Mouse (Mus musculus) forebrain, embryonic 12.5 days (tissue): ENCODE data around the gene Gm12248. TPM values are rescaled to one million over a fixed set of nuclear protein-coding genes. Genes with fewer than 3 reads are reported as not detected.
A peak's percentile ranks its signal among the peaks of the same experiment; 100 is the strongest.

Experiments
- ATAC-seq: fragments of 200-750 bp; cut with Nextera tagmentation; 2 replicates; pipeline ENCODE4 v1.8.0; 2017; ENCODE audit warnings: moderate TSS enrichment; ENCODE audit not compliant: low FRiP score
- H3K27ac ChIP-seq: fragments of 300-500 bp; sonication (generic); 2 replicates; pipeline ENCODE4 v1.5.1; 2016; ENCODE audit warnings: mild to moderate bottlenecking
- H3K27me3 ChIP-seq: fragments of 300-500 bp; sonication (generic); 2 replicates; pipeline ENCODE4 v1.6.1; 2016; ENCODE audit warnings: mild to moderate bottlenecking
- H3K36me3 ChIP-seq: fragments of 300-500 bp; sonication (generic); replicated peaks from 2 replicates; pipeline ENCODE4 v1.6.1; 2016; ENCODE audit warnings: mild to moderate bottlenecking
- H3K4me1 ChIP-seq: fragments of 300-500 bp; sonication (generic); 2 replicates; pipeline ENCODE4 v1.6.1; 2016
- H3K4me2 ChIP-seq: fragments of 300-500 bp; sonication (generic); 2 replicates; pipeline ENCODE4 v1.6.1; 2016; ENCODE audit warnings: mild to moderate bottlenecking, moderate library complexity
- H3K4me3 ChIP-seq: fragments of 300-500 bp; sonication (generic); replicated peaks from 2 replicates; pipeline ENCODE4 v1.5.1; 2016; ENCODE audit warnings: mild to moderate bottlenecking
- H3K9ac ChIP-seq: fragments of 300-500 bp; sonication (generic); 2 replicates; pipeline ENCODE4 v1.6.1; 2016; ENCODE audit warnings: mild to moderate bottlenecking
- H3K9me3 ChIP-seq: fragments of 300-500 bp; sonication (generic); 2 replicates; pipeline ENCODE4 v1.6.1; 2016
- WGBS: fragments of 180-500 bp; shearing (Covaris S2); methylation state at CpG from one replicate; pipeline ENCODE4 v1.1.7; 2016; 5-methylcytosine and 5-hydroxymethylcytosine counted together
- polyA plus RNA-seq: library from polyadenylated mRNA; unstranded; fragments of >200 nt; fragmentation: Nextera tagmentation; extraction: Ambion mirVana; gene quantifications from 2 replicates; pipeline ENCODE4 v1.2.1, GENCODE M21; 2016

The Gm12248 gene
- polyA plus RNA-seq, 1 experiment from 2014 or later = not detected

DNA sequence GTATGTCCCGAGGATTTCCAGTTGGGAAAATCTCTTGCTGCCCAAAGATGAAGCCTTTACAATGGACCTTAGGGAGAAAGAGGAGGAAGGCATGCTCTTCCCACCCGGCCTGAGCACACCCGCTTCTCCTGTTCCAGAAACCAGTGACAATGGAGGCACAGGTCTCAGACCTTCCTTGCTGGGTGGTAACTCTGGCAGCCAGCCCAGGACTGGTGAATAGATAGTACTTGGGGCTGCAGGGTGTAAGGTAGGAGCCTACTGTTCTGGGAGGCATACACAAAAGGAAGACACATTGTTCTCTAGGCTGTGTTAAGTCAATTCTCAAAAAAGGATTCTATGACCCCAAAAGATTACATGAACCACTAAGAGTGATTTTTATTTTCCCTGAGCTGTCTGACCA is 27.7 kb upstream of the Gm12248 start:
- no peak for ATAC-seq
- Histone ChIP-seq H3K36me3 (peaks cover 97% of the 10 kb centered on the region), H3K9ac (no peak overlapping the region), H3K9me3 (no peaks in the 10 kb centered on the region), H3K4me3 (no peak overlapping the region), H3K27ac (no peak overlapping the region), H3K4me1 (no peaks in the 10 kb centered on the region), H3K4me2 (no peak overlapping the region), H3K27me3 (no peaks in the 10 kb centered on the region)
- 87% methylated on average over 3 of the region's 3 CpGs for WGBS

DNA sequence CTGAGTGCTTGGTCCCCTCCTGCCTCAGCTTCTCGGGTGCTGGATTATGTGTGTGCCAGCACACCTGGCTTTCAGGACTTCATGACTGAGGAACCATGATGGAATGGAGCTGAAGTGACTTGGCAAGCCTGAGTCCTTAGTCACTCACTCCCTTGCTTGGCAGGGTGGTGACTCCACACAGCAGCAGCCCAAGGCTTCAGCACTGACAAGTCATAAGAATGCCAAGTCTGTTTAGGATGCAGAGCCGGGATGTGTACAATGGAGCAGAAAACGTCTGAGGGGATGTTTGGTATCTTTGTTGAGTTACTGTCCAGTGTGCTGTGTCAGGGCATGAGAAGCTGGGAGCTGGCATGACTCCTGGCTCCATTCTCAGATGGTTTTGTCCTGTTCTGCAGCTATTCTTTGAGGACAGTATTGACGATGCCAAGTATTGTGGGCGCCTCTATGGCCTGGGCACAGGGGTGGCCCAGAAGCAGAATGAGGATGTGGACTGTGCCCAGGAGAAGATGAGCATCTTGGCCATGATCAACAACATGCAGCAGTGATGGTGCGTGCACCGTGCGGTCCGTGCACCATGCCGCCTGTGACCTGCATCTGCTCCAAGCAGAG is 24.2 kb upstream of the Gm12248 start:
- WGBS = 88% methylated on average over 10 of the region's 10 CpGs
- Histone ChIP-seq H3K9me3 (no peaks in the 10 kb centered on the region), H3K4me3 (no peak overlapping the region), H3K4me1 (no peaks in the 10 kb centered on the region), H3K36me3 (peaks cover 97% of the 10 kb centered on the region), H3K9ac (no peak overlapping the region), H3K4me2 (no peak overlapping the region), H3K27ac (no peak overlapping the region), H3K27me3 (no peaks in the 10 kb centered on the region)
- ATAC-seq = no peak

DNA sequence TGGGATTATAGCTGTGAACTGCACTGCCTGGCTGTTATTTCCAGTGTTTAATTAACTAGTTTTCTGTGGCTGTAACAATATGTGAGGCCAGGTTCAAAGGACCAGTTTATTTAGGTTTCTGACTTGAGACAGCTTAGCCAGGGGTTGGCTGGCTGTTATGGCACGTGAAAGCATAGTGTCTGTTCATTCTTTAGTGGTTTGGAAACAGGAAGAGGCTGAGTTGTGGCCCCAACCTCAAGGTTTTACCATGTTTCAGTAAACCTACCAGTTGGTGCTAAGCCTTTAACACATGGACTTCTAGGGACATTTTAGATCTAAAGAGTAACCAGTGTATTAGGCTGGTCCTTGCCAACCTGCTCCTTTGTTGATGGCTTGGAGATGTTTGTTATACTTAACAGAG is 23.6 kb upstream of the Gm12248 start:
- Histone ChIP-seq H3K9me3 (no peaks in the 10 kb centered on the region), H3K27me3 (no peaks in the 10 kb centered on the region), H3K4me1 (no peaks in the 10 kb centered on the region), H3K27ac (no peak overlapping the region), H3K9ac (no peak overlapping the region), H3K36me3 (peaks cover 97% of the 10 kb centered on the region), H3K4me2 (no peak overlapping the region), H3K4me3 (no peak overlapping the region)
- 82% methylated on average over 1 of the region's 1 CpGs for WGBS
- no peak for ATAC-seq

DNA sequence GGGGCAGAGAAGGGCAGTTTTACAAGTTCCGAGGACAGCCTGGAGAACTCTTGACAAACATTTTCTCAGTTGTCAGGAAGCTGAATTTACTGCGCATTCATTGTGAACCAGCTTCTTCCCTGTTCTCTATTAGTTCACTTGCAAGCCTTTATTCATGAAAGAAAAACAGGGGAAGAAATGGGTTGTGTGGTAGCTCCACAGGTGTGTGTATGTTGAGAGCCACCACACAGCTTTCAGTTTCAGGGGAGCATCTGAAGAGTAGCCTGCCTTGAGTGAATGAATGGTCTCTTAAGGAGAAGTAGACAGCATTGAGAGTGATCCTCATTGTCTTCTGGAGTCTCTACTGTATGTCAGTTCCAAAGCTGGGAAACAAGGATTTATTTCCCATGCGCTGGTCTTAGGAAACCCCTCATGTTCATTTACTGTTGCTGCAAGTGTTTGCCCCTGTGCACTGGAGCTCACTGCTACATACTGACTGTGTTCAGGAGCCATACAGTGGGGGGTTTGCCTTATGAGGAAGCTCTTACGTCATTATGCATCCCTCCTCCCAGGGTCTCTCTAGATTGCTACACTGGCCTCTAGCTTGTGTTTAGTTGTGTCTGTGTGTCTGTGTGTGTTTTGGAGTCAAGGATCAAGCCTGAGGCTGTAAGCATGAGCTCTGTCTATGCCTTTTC is 14.9 kb upstream of the Gm12248 start:
- 93% methylated on average over 4 of the region's 4 CpGs for WGBS
- no peak for ATAC-seq
- Histone ChIP-seq H3K4me3 (no peak overlapping the region), H3K9ac (no peak overlapping the region), H3K27me3 (no peaks in the 10 kb centered on the region), H3K9me3 (no peaks in the 10 kb centered on the region), H3K36me3 (peaks cover 34% of the 10 kb centered on the region), H3K4me2 (no peak overlapping the region), H3K4me1 (peaks cover 26% of the 10 kb centered on the region), H3K27ac (no peak overlapping the region)

DNA sequence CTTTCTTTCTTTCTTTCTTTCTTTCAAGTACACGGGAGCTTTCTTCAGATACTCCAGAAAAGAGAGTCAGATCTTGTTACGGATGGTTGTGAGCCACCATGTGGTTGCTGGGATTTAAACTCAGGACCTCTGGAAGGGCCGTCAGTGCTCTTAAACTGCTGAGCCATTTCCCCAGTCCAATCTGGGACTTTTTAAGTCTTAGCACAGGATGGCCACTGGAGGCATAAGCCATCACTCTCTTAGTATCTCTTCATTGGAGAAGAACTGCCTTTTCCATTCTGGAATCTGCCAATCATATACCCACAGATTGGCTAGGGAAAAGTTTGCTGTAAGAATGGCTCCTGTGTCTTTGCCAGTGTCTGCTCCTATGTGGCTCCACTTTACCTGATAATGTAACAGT is 14.1 kb upstream of the Gm12248 start:
- no peak overlapping the region for H3K4me3 ChIP-seq
- H3K36me3 ChIP-seq = peaks cover 26% of the 10 kb centered on the region
- no peak overlapping the region for H3K9ac ChIP-seq
- H3K4me1 ChIP-seq = peaks cover 27% of the 10 kb centered on the region
- H3K27me3 ChIP-seq = no peaks in the 10 kb centered on the region
- no peak overlapping the region for H3K27ac ChIP-seq
- H3K9me3 ChIP-seq = no peaks in the 10 kb centered on the region
- no peak overlapping the region for H3K4me2 ChIP-seq
- no peak for ATAC-seq
- 72% methylated on average over 3 of the region's 3 CpGs for WGBS

DNA sequence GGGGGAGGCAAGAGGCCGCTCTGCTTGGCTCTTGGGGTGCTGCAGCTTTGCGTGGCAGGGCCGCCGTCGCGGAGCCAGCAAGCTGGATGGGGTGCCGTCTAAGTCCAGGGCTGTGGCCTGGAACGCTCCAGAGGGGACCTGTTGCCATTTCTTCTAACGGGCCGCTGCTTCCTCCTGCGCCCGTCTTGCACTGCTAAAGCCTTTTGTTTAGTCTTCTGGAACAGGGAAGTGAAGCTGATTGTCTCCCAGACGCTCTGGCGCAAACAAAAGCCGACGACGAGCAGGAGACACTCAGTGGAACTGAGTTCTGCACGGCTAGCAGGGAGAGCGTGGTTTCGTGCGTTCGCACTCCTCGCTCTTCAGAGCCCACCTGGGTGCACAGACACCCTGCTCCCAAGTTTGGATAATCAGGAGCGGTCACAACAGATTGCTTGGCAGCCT is 11.4 kb upstream of the Gm12248 start:
- H3K9me3 ChIP-seq = no peaks in the 10 kb centered on the region
- peak overlapping the region; percentile 87 for H3K27ac ChIP-seq
- H3K27me3 ChIP-seq = no peaks in the 10 kb centered on the region
- peak overlapping the region; percentile 82 for H3K9ac ChIP-seq
- peaks cover 27% of the 10 kb centered on the region for H3K4me1 ChIP-seq
- H3K36me3 ChIP-seq = no peaks in the 10 kb centered on the region
- WGBS = under 1% methylated on average over 23 of the region's 24 CpGs
- H3K4me2 ChIP-seq = peak overlapping the region; percentile 80
- peak; percentile 28 for ATAC-seq
- H3K4me3 ChIP-seq = peak overlapping the region; percentile 94

DNA sequence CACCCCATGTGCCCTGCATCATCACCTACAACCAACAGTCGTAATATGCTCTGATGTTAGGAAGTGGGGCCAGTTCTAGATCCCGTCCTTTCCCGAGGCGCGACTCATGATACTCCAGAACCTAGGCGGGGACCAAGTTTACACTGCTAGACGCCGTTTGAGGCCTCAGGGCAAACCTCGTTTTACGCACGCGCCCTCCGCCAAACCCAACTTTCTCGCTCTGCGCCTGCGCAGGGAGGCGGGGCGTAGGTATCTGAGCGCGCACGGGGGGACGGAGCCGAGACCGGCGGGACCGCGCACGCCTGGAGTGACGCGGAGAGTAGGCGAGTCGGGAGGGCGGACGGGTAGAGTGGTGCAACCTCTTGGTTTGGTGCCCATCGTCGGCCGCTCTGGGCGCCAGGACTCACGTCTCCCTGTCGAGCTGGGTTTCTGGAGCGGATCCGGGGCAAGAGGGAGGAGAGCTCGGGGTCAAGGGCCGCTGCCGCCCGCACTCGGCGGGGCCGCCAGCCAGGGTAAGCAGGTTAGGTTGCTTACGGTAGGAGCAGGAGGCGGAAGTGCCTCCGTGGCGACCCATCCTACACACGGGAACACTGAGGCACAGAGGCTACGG is 10.9 kb upstream of the Gm12248 start, which contains the start of gene Cnot8:
Gene Cnot8 (plus strand): TSS at position 457 of the 610 bp plus-strand sequence.
- Histone ChIP-seq H3K4me2 (peak within 1 kb of the TSS; percentile 80), H3K9me3 (no peaks in the 10 kb centered on the region), H3K4me1 (peaks cover 27% of the 10 kb centered on the region), H3K9ac (peak within 1 kb of the TSS; percentile 82), H3K36me3 (no peaks in the 10 kb centered on the region), H3K4me3 (peak within 1 kb of the TSS; percentile 94), H3K27me3 (no peaks in the 10 kb centered on the region), H3K27ac (peak within 1 kb of the TSS; percentile 87)
- under 1% methylated on average over 55 of the region's 55 CpGs for WGBS
- ATAC-seq = peak; percentile 97

DNA sequence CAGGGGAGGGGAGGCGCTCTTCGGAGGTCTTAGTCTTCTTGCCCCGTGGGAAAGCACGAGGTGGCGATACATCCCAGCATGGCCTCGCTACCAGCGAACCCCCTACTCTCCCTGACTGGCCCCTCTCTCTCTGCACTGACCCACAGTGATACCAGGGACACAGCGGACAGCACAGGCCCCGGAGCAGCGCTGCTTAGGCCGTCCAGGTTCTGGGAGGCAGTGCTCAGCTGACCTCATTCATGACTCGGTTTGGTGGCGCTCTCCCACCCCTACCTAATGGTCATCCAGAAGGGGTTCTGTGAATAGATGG is 10.4 kb upstream of the Gm12248 start:
- Histone ChIP-seq H3K9ac (peak overlapping the region; percentile 56), H3K4me3 (peak overlapping the region; percentile 94), H3K4me1 (peaks cover 27% of the 10 kb centered on the region), H3K36me3 (no peaks in the 10 kb centered on the region), H3K27ac (peak overlapping the region; percentile 64; the same call in 1 of the 2 replicates), H3K4me2 (peak overlapping the region; percentile 80), H3K27me3 (0 out of 2 replicates have a peak, but pooled peaks cover 3% of the 10 kb centered on the region), H3K9me3 (no peaks in the 10 kb centered on the region)
- peak; percentile 54 for ATAC-seq
- WGBS = 54% methylated on average over 13 of the region's 13 CpGs

DNA sequence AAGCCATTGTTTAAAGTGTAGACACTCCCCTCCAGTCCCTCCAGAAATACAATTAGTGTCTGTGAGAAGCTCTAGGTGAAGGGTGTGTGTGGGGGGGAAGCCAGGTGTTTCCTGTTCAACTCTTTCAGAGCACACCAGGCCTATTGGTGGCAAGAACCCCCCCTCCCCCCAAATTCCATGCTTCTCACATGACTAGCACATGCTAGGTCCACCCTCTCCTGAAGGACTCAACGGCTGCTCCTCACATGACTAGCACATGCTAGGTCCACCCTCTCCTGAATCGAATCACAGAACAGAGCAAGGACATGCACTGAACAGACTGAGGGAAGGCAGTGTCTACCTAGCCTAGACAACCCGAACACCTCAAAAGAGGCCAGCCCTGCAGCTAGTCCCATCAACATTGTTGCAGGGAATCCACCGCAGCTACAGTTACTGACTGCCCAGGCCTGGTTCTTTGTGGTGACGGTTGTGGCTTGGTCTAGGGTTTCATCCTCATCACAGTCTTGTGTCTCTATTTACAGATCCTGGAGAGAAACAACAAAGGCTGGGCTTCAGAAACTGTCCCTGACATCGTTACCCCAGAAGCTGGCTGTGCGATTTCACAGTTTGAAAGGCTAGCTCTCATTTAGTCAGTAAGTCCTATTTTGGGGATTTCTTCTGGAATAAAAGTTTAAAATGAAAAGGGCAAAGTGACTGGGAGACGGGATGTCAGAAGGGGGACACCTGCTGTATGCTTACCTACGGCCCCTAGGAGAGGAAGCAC is 9.8 kb upstream of the Gm12248 start:
- ATAC-seq = no peak
- H3K27me3 ChIP-seq = peaks cover 7% of the 10 kb centered on the region; the same call in 1 of the 2 replicates
- H3K27ac ChIP-seq = no peak overlapping the region
- H3K9ac ChIP-seq = peak overlapping the region; percentile 56
- H3K36me3 ChIP-seq = no peaks in the 10 kb centered on the region
- 85% methylated on average over 9 of the region's 9 CpGs for whole genome bisulfite sequencing
- peak overlapping the region; percentile 80 for H3K4me2 ChIP-seq
- peak overlapping the region; percentile 94; the same call in 1 of the 2 replicates for H3K4me3 ChIP-seq
- no peaks in the 10 kb centered on the region for H3K9me3 ChIP-seq
- H3K4me1 ChIP-seq = peaks cover 30% of the 10 kb centered on the region

DNA sequence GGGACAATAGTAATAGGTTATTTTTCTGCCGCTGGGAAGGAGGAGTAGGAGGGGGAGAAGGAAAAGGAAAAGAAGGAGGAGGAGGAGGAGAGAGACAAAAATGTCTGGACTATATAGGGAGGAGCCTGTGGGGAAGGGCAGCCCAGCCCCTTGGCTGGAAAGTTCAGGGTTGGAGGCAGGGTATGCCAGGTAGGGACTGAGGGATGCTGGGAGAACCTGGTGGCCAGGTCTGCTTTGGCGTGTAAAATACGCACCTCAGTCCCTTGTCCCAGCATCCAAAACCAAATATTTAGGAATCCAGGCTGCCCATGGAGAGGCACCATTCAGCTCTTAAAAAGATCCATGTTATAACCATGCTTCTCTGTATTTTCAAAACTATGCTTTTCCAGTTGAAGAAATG is 9.2 kb upstream of the Gm12248 start:
- H3K9me3 ChIP-seq = no peaks in the 10 kb centered on the region
- peaks cover 14% of the 10 kb centered on the region for H3K27me3 ChIP-seq
- H3K4me1 ChIP-seq = peaks cover 29% of the 10 kb centered on the region
- H3K9ac ChIP-seq = no peak overlapping the region
- H3K36me3 ChIP-seq = no peaks in the 10 kb centered on the region
- no peak overlapping the region for H3K27ac ChIP-seq
- H3K4me2 ChIP-seq = no peak overlapping the region
- no peak for ATAC-seq
- H3K4me3 ChIP-seq = no peak overlapping the region
- WGBS = 83% methylated on average over 3 of the region's 3 CpGs

DNA sequence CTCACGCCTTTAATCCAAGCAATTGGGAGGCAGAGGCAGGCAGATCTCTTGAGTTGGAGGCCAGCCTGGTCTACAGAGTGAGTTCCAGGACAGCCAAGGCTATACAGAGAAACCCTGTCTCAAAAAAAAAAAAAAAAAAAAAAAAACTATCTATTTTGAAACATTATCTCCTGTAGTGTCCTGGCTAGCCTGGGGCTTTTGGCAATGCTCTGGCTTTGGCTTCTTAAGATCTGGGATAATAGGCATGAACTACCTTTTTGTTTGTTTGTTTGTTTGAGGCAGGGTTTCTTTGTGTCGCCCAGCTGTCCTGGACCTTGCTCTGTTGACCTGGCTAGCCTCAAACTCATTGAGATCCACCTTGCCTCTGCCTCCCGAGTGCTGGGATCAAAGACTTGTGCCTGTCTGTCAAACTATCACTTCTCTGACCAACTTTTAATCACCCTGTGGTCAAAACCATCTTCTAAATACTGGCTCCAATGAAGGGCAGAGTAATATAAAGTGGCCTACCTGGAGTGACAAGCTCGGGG is 8.3 kb upstream of the Gm12248 start:
- no peak overlapping the region for H3K27ac ChIP-seq
- peaks cover 26% of the 10 kb centered on the region for H3K4me1 ChIP-seq
- WGBS = 85% methylated on average over 4 of the region's 4 CpGs
- H3K36me3 ChIP-seq = no peaks in the 10 kb centered on the region
- no peak overlapping the region for H3K4me2 ChIP-seq
- no peak overlapping the region for H3K9ac ChIP-seq
- ATAC-seq = no peak
- H3K27me3 ChIP-seq = peaks cover 23% of the 10 kb centered on the region
- H3K4me3 ChIP-seq = no peak overlapping the region
- no peaks in the 10 kb centered on the region for H3K9me3 ChIP-seq

DNA sequence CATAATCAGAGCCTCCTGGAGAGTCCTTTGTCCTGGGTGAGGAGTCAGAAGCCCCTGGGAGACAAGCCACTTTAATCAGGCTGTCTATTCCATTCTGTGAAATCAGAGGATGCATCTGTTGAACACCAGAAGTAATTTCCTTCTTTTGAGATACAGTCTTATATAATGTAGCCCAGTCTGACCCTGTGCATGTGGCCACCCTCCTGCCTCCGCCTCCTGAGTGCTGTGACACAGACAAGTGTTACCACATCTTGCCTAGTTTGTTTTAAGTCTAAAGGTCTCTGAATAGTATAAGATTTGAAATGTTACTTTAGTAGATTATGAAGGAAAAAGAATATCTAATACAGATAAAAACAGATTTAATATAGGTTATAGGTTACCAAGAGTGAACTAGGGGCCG is 7.1 kb upstream of the Gm12248 start:
- no peak overlapping the region for H3K27ac ChIP-seq
- peaks cover 30% of the 10 kb centered on the region for H3K27me3 ChIP-seq
- H3K9ac ChIP-seq = no peak overlapping the region
- H3K9me3 ChIP-seq = no peaks in the 10 kb centered on the region
- no peak overlapping the region for H3K4me3 ChIP-seq
- WGBS = 89% methylated on average over 2 of the region's 2 CpGs
- no peak overlapping the region for H3K4me2 ChIP-seq
- H3K36me3 ChIP-seq = no peaks in the 10 kb centered on the region
- ATAC-seq = no peak
- H3K4me1 ChIP-seq = peaks cover 21% of the 10 kb centered on the region
